Mouse (Mus musculus): ENCODE results near the gene Ddx21. TPM values are rescaled to one million over a fixed set of nuclear protein-coding genes. Genes with fewer than 3 reads are reported as not detected.
"Not testable (repeated sequence)": the region's sequence is repeated elsewhere in the genome, so short reads cannot be mapped to it uniquely, and the experiment has no call there.

Gene Ddx21
- polyA plus RNA-seq, 1 experiment from 2014 or later: 15.7 TPM

DNA sequence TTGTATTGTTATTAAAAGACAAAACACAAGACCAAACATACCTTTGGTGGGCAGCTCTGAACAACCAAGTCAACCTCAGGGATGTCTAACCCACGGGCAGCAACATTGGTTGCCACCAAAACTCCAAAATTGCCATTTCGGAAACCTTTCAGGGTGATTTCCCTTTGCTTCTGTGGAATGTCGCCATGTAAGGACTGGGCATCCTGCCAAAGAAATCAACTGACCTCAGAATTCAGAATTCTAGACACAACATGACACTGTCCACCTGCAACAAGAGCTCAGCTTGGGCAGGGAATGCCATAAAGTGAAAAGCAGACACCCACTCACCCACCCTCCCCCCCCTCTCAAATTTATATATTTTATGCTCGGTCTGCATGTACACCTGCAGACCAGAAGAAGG is 13.5 kb downstream of the Ddx21 start:
- no peak for ATAC-seq (replicated peaks; ENCODE audit: low FRiP score, low read depth)

DNA sequence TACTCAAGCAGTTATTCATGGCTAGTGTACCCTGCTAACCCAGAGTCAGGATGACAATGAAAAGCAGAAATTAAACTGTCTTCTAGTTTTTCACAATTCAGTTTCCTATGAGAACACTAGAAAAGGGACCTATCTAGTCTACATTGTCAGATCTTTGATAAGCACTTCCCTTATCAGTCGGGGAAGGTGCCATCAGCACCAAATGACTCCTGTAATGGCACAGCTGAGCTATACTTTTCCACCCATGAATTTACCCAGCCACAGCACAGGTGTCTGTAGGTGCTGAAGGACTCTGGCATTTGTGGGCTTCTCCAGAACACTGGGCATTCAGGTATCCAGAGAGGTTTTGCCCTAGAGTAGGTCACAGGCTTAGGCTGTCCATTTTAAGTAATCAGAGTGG is 18.8 kb downstream of the Ddx21 start:
- Histone ChIP-seq H3K27ac (no peak overlapping the region), H3K27me3 (ENCODE audit: insufficient read depth, low read length) (no peaks in the 10 kb centered on the region), H3K4me1 (replicated peaks; ENCODE audit: insufficient read depth, low read length) (no peaks in the 10 kb centered on the region), H3K9ac (ENCODE audit: low read depth, low read length) (no peak overlapping the region), H3K9me3 (replicated peaks; ENCODE audit: low read length) (no peaks in the 10 kb centered on the region), H3K4me2 (ENCODE audit: low read length) (no peak overlapping the region), H3K4me3 (replicated peaks; ENCODE audit: low read depth, low read length) (no peak overlapping the region), H3K36me3 (ENCODE audit: insufficient read depth, low read length) (peaks cover 62% of the 10 kb centered on the region)
- ATAC-seq (replicated peaks; ENCODE audit: low FRiP score, low read depth) (no peak), DNase-seq (ENCODE audit: low spot score) (no peak)
- TF ChIP-seq CTCF (IDR thresholded peaks at IDR 0.05; ENCODE audit: low read depth): no peak
- 81% methylated on average over 1 of the region's 1 CpGs for WGBS

More for the DNA sequence above, 13.5 kb downstream of the Ddx21 start:
- DNase-seq (ENCODE audit: low spot score): no peak
- 54% methylated on average over 4 of the region's 4 CpGs for WGBS
- no peaks in the 10 kb centered on the region for H3K9me3 ChIP-seq (replicated peaks; ENCODE audit: low read length)
- no peak overlapping the region for H3K4me3 ChIP-seq (replicated peaks; ENCODE audit: low read depth, low read length)
- no peaks in the 10 kb centered on the region for H3K27me3 ChIP-seq (ENCODE audit: insufficient read depth, low read length)
- H3K9ac ChIP-seq (ENCODE audit: low read depth, low read length): no peak overlapping the region
- H3K4me1 ChIP-seq (replicated peaks; ENCODE audit: insufficient read depth, low read length): no peaks in the 10 kb centered on the region
- TF ChIP-seq CTCF (IDR thresholded peaks at IDR 0.05; ENCODE audit: low read depth): no peak
- H3K36me3 ChIP-seq (ENCODE audit: insufficient read depth, low read length): peaks cover 68% of the 10 kb centered on the region
- no peak overlapping the region for H3K4me2 ChIP-seq (ENCODE audit: low read length)
- no peak overlapping the region for H3K27ac ChIP-seq

DNA sequence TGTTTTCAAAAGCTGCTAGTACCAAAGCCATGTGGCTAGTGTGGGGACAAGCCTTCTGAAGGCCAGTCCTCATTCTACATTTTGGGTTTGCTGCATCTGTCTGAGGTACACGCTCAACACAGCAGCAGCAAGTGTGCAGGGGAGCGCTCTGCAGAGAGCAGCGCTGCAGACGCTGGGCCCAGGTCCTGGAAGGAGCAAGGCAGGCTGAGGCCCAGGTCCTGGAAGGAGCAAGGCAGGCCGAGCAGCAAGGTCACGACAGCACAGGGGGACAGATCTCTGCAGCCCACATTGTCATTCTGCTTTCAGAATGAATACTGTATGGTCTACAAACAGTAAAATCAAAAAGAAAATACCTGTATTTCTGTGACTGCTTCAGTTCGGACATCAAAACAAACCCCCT is 19.4 kb downstream of the Ddx21 start:
- WGBS: 84% methylated on average over 7 of the region's 7 CpGs
- no peak for TF ChIP-seq CTCF (IDR thresholded peaks at IDR 0.05; ENCODE audit: low read depth)
- ATAC-seq (replicated peaks; ENCODE audit: low FRiP score, low read depth): no peak
- no peak overlapping the region for H3K4me3 ChIP-seq (replicated peaks; ENCODE audit: low read depth, low read length)
- peaks cover 57% of the 10 kb centered on the region for H3K36me3 ChIP-seq (ENCODE audit: insufficient read depth, low read length)
- 0 out of 2 replicates have a peak, but pooled peaks cover under 1% of the 10 kb centered on the region for H3K4me1 ChIP-seq (replicated peaks; ENCODE audit: insufficient read depth, low read length)
- DNase-seq (ENCODE audit: low spot score): no peak
- H3K9ac ChIP-seq (ENCODE audit: low read depth, low read length): no peak overlapping the region
- H3K4me2 ChIP-seq (ENCODE audit: low read length): no peak overlapping the region
- no peak overlapping the region for H3K27ac ChIP-seq
- H3K9me3 ChIP-seq (replicated peaks; ENCODE audit: low read length): no peaks in the 10 kb centered on the region
- no peaks in the 10 kb centered on the region for H3K27me3 ChIP-seq (ENCODE audit: insufficient read depth, low read length)

DNA sequence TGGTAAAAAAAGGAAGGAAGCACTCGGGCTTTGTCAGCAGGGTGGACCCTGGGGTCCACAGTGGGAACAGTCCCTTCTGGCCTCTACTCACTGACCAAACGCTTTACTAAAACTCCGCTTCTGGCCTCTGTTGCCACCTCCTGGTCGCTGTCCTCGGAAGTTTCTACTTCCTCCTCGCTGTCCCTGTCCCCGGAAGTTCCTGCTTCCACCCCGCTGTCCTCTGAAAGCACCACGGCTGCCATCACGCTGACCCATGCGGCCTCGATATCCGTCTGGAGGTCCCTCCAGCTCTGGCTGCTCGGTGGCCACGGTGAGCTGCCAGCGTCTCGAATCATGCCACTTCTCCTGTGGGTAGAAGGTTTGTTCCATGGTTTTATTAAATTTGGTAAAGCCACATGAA is 19.8 kb downstream of the Ddx21 start:
- ATAC-seq (replicated peaks; ENCODE audit: low FRiP score, low read depth) (no peak), DNase-seq (ENCODE audit: low spot score) (no peak)
- TF ChIP-seq CTCF (IDR thresholded peaks at IDR 0.05; ENCODE audit: low read depth): no peak
- Histone ChIP-seq H3K27ac (no peak overlapping the region), H3K36me3 (ENCODE audit: insufficient read depth, low read length) (peaks cover 52% of the 10 kb centered on the region), H3K27me3 (ENCODE audit: insufficient read depth, low read length) (no peaks in the 10 kb centered on the region), H3K4me1 (replicated peaks; ENCODE audit: insufficient read depth, low read length) (0 out of 2 replicates have a peak, but pooled peaks cover 3% of the 10 kb centered on the region), H3K9ac (ENCODE audit: low read depth, low read length) (no peak overlapping the region), H3K9me3 (replicated peaks; ENCODE audit: low read length) (no peaks in the 10 kb centered on the region), H3K4me3 (replicated peaks; ENCODE audit: low read depth, low read length) (no peak overlapping the region), H3K4me2 (ENCODE audit: low read length) (no peak overlapping the region)
- WGBS: 87% methylated on average over 17 of the region's 17 CpGs

DNA sequence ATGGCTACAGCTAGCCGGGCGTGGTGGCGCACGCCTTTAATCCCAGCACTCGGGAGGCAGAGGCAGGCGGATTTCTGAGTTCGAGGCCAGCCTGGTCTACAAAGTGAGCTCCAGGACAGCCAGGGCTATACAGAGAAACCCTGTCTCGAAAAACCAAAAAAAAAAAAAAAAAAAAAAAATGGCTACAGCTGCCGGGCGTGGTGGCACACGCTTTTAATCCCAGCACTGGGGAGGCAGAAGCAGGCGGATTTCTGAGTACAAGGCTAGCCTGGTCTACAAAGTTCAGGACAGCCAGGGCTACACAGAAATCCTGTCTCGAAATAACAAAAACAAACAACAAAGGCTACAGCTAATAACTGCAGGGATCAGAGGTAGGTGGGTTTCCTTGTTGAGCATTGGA is 23.0 kb downstream of the Ddx21 start:
- not testable (repeated sequence) for ATAC-seq (replicated peaks; ENCODE audit: low FRiP score, low read depth); H3K9me3 ChIP-seq (replicated peaks; ENCODE audit: low read length); H3K27me3 ChIP-seq (ENCODE audit: insufficient read depth, low read length); H3K4me2 ChIP-seq (ENCODE audit: low read length); DNase-seq (ENCODE audit: low spot score); H3K4me1 ChIP-seq (replicated peaks; ENCODE audit: insufficient read depth, low read length); H3K4me3 ChIP-seq (replicated peaks; ENCODE audit: low read depth, low read length); H3K9ac ChIP-seq (ENCODE audit: low read depth, low read length); H3K27ac ChIP-seq
- 92% methylated on average over 12 of the region's 13 CpGs for WGBS
- H3K36me3 ChIP-seq (ENCODE audit: insufficient read depth, low read length): peaks cover 36% of the 10 kb centered on the region

DNA sequence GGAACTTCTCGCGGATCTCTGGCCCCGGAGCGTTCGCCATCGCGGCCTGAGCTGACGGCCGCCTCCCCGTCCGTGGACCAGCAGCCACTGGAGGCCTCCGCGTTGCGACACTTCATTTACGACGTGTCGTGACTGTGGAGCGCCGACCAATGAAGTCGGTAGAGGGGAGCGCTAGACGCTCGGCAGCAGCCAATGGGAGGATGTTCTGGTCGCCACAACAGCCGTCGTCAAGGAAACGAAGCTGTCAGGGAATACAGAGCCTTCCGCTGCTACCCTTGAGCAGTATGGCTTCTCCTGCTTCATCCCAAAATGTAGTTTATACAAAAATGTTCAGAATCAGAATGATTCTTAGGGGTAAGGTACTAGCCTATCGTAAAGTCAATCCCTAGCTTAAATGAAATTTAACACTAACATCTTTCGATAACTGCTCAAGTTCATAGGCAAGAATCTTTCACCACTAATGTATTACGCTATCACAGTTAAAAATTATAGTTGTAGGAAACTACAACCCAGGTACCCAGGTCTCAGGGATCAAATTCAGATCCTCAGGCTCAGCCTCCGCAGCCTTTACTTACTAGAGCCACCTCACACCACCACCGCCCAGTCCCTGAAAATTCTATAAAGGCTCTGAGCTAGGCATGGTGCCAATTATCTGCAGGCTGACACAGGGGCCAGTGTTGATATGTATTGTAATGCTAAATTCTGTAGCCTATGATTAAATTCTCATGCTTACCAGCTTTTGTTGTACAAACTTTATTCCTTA is 23.6 kb downstream of the Ddx21 start, which contains the start of gene Kif1bp:
Kif1bp (minus strand) TSS at position 120 of the 763 bp plus-strand sequence.
- H3K9me3 ChIP-seq (replicated peaks; ENCODE audit: low read length): no peaks in the 10 kb centered on the region
- DNase-seq (ENCODE audit: low spot score) (peak; percentile 99), ATAC-seq (replicated peaks; ENCODE audit: low FRiP score, low read depth) (peak; percentile 100)
- H3K9ac ChIP-seq (ENCODE audit: low read depth, low read length): peak within 1 kb of the TSS; percentile 75
- 0 out of 2 replicates have a peak, but pooled peaks cover 3% of the 10 kb centered on the region for H3K4me1 ChIP-seq (replicated peaks; ENCODE audit: insufficient read depth, low read length)
- WGBS: 5% methylated on average over 33 of the region's 33 CpGs
- peak within 1 kb of the TSS; percentile 70 for H3K27ac ChIP-seq
- H3K4me3 ChIP-seq (replicated peaks; ENCODE audit: low read depth, low read length): peak within 1 kb of the TSS; percentile 93
- H3K27me3 ChIP-seq (ENCODE audit: insufficient read depth, low read length): no peaks in the 10 kb centered on the region
- H3K4me2 ChIP-seq (ENCODE audit: low read length): peak within 1 kb of the TSS; percentile 89
- peaks cover 34% of the 10 kb centered on the region for H3K36me3 ChIP-seq (ENCODE audit: insufficient read depth, low read length)
- no peak for TF ChIP-seq CTCF (IDR thresholded peaks at IDR 0.05; ENCODE audit: low read depth)

Measured in kidney, postnatal 0 days (tissue).